Mouse (Mus musculus): ENCODE data around the gene Foxn3. TPM values are rescaled to one million over a fixed set of nuclear protein-coding genes. Genes with fewer than 3 reads are reported as not detected.

Gene Foxn3
- polyA plus RNA-seq, 1 experiment = 61.0 TPM

- no peaks in the 10 kb centered on the region for H3K36me3 ChIP-seq (ENCODE audit: control insufficient read depth, insufficient read depth, low read length, poor library complexity, severe bottlenecking)
- H3K9ac ChIP-seq (ENCODE audit: low read depth, poor library complexity, severe bottlenecking) = no peak overlapping the region
Observed at GRCm38 (mm10) chr12:99257570-99257969, 305.8 kb downstream of the Foxn3 start.

GRCm38 (mm10) chr12:99256997-99257396, 306.4 kb downstream of the Foxn3 start:
- Histone ChIP-seq H3K36me3 (ENCODE audit: control insufficient read depth, insufficient read depth, low read length, poor library complexity, severe bottlenecking) (no peaks in the 10 kb centered on the region), H3K4me3 (ENCODE audit: low read depth, low read length) (no peak overlapping the region), H3K9ac (ENCODE audit: low read depth, poor library complexity, severe bottlenecking) (no peak overlapping the region), H3K27me3 (ENCODE audit: control insufficient read depth, insufficient read depth, low read length, poor library complexity, severe bottlenecking) (no peaks in the 10 kb centered on the region), H3K4me1 (ENCODE audit: control insufficient read depth, insufficient read depth, low read length) (no peaks in the 10 kb centered on the region), H3K9me3 (replicated peaks; ENCODE audit: control insufficient read depth, insufficient read depth, low read length, poor library complexity, severe bottlenecking) (no peaks in the 10 kb centered on the region), H3K27ac (ENCODE audit: insufficient read depth, low read length) (no peak overlapping the region)
- TF ChIP-seq CTCF (IDR thresholded peaks at IDR 0.05; ENCODE audit: low read depth, low read length) = no peak
- no peak for TF ChIP-seq POLR2A (IDR thresholded peaks at IDR 0.05; ENCODE audit: insufficient read depth, low read length)

More at GRCm38 (mm10) chr12:99257570-99257969, 305.8 kb downstream of the Foxn3 start:
- H3K4me3 ChIP-seq (ENCODE audit: low read depth, low read length) = no peak overlapping the region
- TF ChIP-seq CTCF (IDR thresholded peaks at IDR 0.05; ENCODE audit: low read depth, low read length) (no peak), EP300 (IDR thresholded peaks at IDR 0.05; ENCODE audit: insufficient read depth, low read depth, low read length) (no peak), POLR2A (IDR thresholded peaks at IDR 0.05; ENCODE audit: insufficient read depth, low read length) (no peak)
- H3K27ac ChIP-seq (ENCODE audit: insufficient read depth, low read length) = no peak overlapping the region
- H3K4me1 ChIP-seq (ENCODE audit: control insufficient read depth, insufficient read depth, low read length) = no peaks in the 10 kb centered on the region
- H3K9me3 ChIP-seq (replicated peaks; ENCODE audit: control insufficient read depth, insufficient read depth, low read length, poor library complexity, severe bottlenecking) = no peaks in the 10 kb centered on the region
- H3K27me3 ChIP-seq (ENCODE audit: control insufficient read depth, insufficient read depth, low read length, poor library complexity, severe bottlenecking) = no peaks in the 10 kb centered on the region

- Histone ChIP-seq H3K36me3 (ENCODE audit: control insufficient read depth, insufficient read depth, low read length, poor library complexity, severe bottlenecking) (no peaks in the 10 kb centered on the region), H3K4me1 (ENCODE audit: control insufficient read depth, insufficient read depth, low read length) (no peaks in the 10 kb centered on the region), H3K27ac (ENCODE audit: insufficient read depth, low read length) (no peak overlapping the region), H3K27me3 (ENCODE audit: control insufficient read depth, insufficient read depth, low read length, poor library complexity, severe bottlenecking) (no peaks in the 10 kb centered on the region), H3K4me3 (ENCODE audit: low read depth, low read length) (no peak overlapping the region), H3K9ac (ENCODE audit: low read depth, poor library complexity, severe bottlenecking) (no peak overlapping the region), H3K9me3 (replicated peaks; ENCODE audit: control insufficient read depth, insufficient read depth, low read length, poor library complexity, severe bottlenecking) (no peaks in the 10 kb centered on the region)
- TF ChIP-seq CTCF (IDR thresholded peaks at IDR 0.05; ENCODE audit: low read depth, low read length) (no peak), EP300 (IDR thresholded peaks at IDR 0.05; ENCODE audit: insufficient read depth, low read depth, low read length) (no peak)
Observed at GRCm38 (mm10) chr12:99256463-99256862, 306.9 kb downstream of the Foxn3 start.

- Histone ChIP-seq H3K27ac (ENCODE audit: insufficient read depth, low read length) (no peak overlapping the region), H3K9ac (ENCODE audit: low read depth, poor library complexity, severe bottlenecking) (no peak overlapping the region)
- TF ChIP-seq CTCF (IDR thresholded peaks at IDR 0.05; ENCODE audit: low read depth, low read length) = no peak
- TF ChIP-seq POLR2A (IDR thresholded peaks at IDR 0.05; ENCODE audit: insufficient read depth, low read length) = no peak
- TF ChIP-seq EP300 (IDR thresholded peaks at IDR 0.05; ENCODE audit: insufficient read depth, low read depth, low read length) = no peak
Observed at GRCm38 (mm10) chr12:99254436-99254835, 308.9 kb downstream of the Foxn3 start.

GRCm38 (mm10) chr12:99253562-99253961, 309.8 kb downstream of the Foxn3 start:
- H3K36me3 ChIP-seq (ENCODE audit: control insufficient read depth, insufficient read depth, low read length, poor library complexity, severe bottlenecking) = no peaks in the 10 kb centered on the region
- no peaks in the 10 kb centered on the region for H3K4me1 ChIP-seq (ENCODE audit: control insufficient read depth, insufficient read depth, low read length)
- H3K27ac ChIP-seq (ENCODE audit: insufficient read depth, low read length) = no peak overlapping the region
- no peaks in the 10 kb centered on the region for H3K27me3 ChIP-seq (ENCODE audit: control insufficient read depth, insufficient read depth, low read length, poor library complexity, severe bottlenecking)
- H3K4me3 ChIP-seq (ENCODE audit: low read depth, low read length) = no peak overlapping the region
- no peaks in the 10 kb centered on the region for H3K9me3 ChIP-seq (replicated peaks; ENCODE audit: control insufficient read depth, insufficient read depth, low read length, poor library complexity, severe bottlenecking)
- H3K9ac ChIP-seq (ENCODE audit: low read depth, poor library complexity, severe bottlenecking) = no peak overlapping the region
- TF ChIP-seq CTCF (IDR thresholded peaks at IDR 0.05; ENCODE audit: low read depth, low read length) (no peak), EP300 (IDR thresholded peaks at IDR 0.05; ENCODE audit: insufficient read depth, low read depth, low read length) (no peak), POLR2A (IDR thresholded peaks at IDR 0.05; ENCODE audit: insufficient read depth, low read length) (no peak)

More at GRCm38 (mm10) chr12:99254436-99254835, 308.9 kb downstream of the Foxn3 start:
- no peaks in the 10 kb centered on the region for H3K4me1 ChIP-seq (ENCODE audit: control insufficient read depth, insufficient read depth, low read length)
- H3K36me3 ChIP-seq (ENCODE audit: control insufficient read depth, insufficient read depth, low read length, poor library complexity, severe bottlenecking) = no peaks in the 10 kb centered on the region
- H3K4me3 ChIP-seq (ENCODE audit: low read depth, low read length) = no peak overlapping the region
- no peaks in the 10 kb centered on the region for H3K9me3 ChIP-seq (replicated peaks; ENCODE audit: control insufficient read depth, insufficient read depth, low read length, poor library complexity, severe bottlenecking)
- H3K27me3 ChIP-seq (ENCODE audit: control insufficient read depth, insufficient read depth, low read length, poor library complexity, severe bottlenecking) = no peaks in the 10 kb centered on the region

- no peak overlapping the region for H3K9ac ChIP-seq (ENCODE audit: low read depth, poor library complexity, severe bottlenecking)
- no peaks in the 10 kb centered on the region for H3K27me3 ChIP-seq (ENCODE audit: control insufficient read depth, insufficient read depth, low read length, poor library complexity, severe bottlenecking)
- no peak for TF ChIP-seq POLR2A (IDR thresholded peaks at IDR 0.05; ENCODE audit: insufficient read depth, low read length)
- no peak for TF ChIP-seq EP300 (IDR thresholded peaks at IDR 0.05; ENCODE audit: insufficient read depth, low read depth, low read length)
- no peak for TF ChIP-seq CTCF (IDR thresholded peaks at IDR 0.05; ENCODE audit: low read depth, low read length)
- no peaks in the 10 kb centered on the region for H3K4me1 ChIP-seq (ENCODE audit: control insufficient read depth, insufficient read depth, low read length)
- H3K36me3 ChIP-seq (ENCODE audit: control insufficient read depth, insufficient read depth, low read length, poor library complexity, severe bottlenecking) = no peaks in the 10 kb centered on the region
- H3K4me3 ChIP-seq (ENCODE audit: low read depth, low read length) = no peak overlapping the region
- H3K27ac ChIP-seq (ENCODE audit: insufficient read depth, low read length) = no peak overlapping the region
- H3K9me3 ChIP-seq (replicated peaks; ENCODE audit: control insufficient read depth, insufficient read depth, low read length, poor library complexity, severe bottlenecking) = no peaks in the 10 kb centered on the region
Observed at GRCm38 (mm10) chr12:99248606-99249005, 314.8 kb downstream of the Foxn3 start.

Data from ES-Bruce4 (cell line).